Mouse (Mus musculus): ENCODE results near the gene Rnf34. TPM values are rescaled to one million over a fixed set of nuclear protein-coding genes. Genes with fewer than 3 reads are reported as not detected.

The Rnf34 gene
- total and polyA plus RNA-seq, 3 experiments = 18.4 to 29.1 (median 24.6) TPM

DNA sequence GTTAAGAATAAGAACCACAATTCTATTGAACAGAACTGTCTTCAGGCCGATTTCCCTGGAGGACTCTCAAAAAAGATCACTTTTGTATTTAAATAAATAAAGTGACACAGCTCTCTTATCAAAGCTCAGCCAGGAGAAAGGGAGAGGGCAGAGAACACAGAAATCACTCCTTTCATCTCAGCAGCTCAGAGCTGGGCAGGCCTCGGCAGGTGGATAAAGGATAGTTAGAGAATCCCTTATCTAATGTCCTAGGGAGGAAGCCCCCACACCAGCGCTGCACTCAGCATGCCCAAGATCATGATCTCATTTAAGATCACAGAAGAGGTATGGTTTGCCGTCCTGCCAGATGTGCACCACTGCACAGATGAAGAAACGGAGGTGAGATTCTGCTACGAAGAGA lies 52.4 kb downstream of the Rnf34 start:
- Histone ChIP-seq H3K79me2 (replicated peaks; ENCODE audit: control insufficient read depth, extremely low read depth, insufficient read depth, poor library complexity, severe bottlenecking) (peaks cover 28% of the 10 kb centered on the region), H3K9me3 (replicated peaks; ENCODE audit: low read length) (no peaks in the 10 kb centered on the region), H3K27ac (ENCODE audit: insufficient read depth, low read depth) (no peak overlapping the region), H3K27me3 (replicated peaks) (no peaks in the 10 kb centered on the region), H3K4me2 (ENCODE audit: insufficient read depth, low read depth, poor library complexity, severe bottlenecking) (no peak overlapping the region), H3K4me1 (ENCODE audit: control insufficient read depth in 1 of 2, insufficient read depth in 2 of 2) (peaks cover 5 to 57% of the 10 kb centered on the region in 2 experiments; a peak in 3 of 4 replicates), H3K36me3 (replicated peaks in 1 of 2; ENCODE audit: control insufficient read depth in 1 of 2, insufficient read depth in 1 of 2, low read length in 1 of 2) (peaks cover 0 to 59% of the 10 kb centered on the region in 2 experiments), H3K4me3 (replicated peaks in 1 of 3; ENCODE audit: low read depth in 2 of 3, low read length in 2 of 3, poor library complexity in 1 of 3) (no peak overlapping the region), H3K9ac (ENCODE audit: insufficient read depth, low read depth) (no peak overlapping the region)
- dilution Hi-C loops (cut with MboI; ENCODE audit: extremely low pct_ligation_motif_present, extremely low pct_unique_long_range_greater_than_20kb, low sequenced_read_pairs) = no loop called here
- TF ChIP-seq MAZ (IDR thresholded peaks at IDR 0.05; ENCODE audit: low read depth, low read length) = no peak
- no peak for TF ChIP-seq MYC (IDR thresholded peaks at IDR 0.05; ENCODE audit: low read depth, low read length)
- TF ChIP-seq UBTF (IDR thresholded peaks at IDR 0.05; ENCODE audit: low read depth, low read length) = no peak
- TF ChIP-seq GABPA (IDR thresholded peaks at IDR 0.05; ENCODE audit: insufficient replicate concordance, low read depth, low read length) = no peak
- no peak for DNase-seq (ENCODE audit: extremely low read depth)
- in situ Hi-C loops (cut with MboI; ENCODE audit: low pct_ligation_motif_present, low pct_unique_long_range_greater_than_20kb, low sequenced_read_pairs) = no loop called here

DNA sequence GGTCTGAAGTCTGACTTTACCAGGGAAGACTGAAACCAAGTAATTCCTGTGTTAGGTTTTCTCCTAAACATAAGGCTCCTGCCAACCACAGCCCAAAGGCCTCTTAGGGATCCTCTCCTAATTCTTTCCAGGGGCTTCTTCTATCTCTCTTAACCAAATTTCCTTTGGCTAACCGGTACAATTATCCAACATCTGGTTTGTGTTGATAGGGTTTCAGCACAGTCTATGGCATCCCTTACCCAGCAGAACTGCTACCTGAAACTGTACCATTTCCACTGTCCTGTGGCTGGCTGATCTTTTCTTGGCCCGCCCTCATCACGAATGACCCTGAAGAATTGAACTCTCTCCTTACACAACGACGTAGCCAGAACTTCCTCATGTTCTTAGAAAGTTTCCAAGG lies 53.3 kb downstream of the Rnf34 start:
- Histone ChIP-seq H3K9ac (ENCODE audit: insufficient read depth, low read depth) (no peak overlapping the region), H3K36me3 (replicated peaks in 1 of 2; ENCODE audit: control insufficient read depth in 1 of 2, insufficient read depth in 1 of 2, low read length in 1 of 2) (peaks cover 0 to 62% of the 10 kb centered on the region in 2 experiments), H3K4me2 (ENCODE audit: insufficient read depth, low read depth, poor library complexity, severe bottlenecking) (no peak overlapping the region), H3K9me3 (replicated peaks; ENCODE audit: low read length) (no peaks in the 10 kb centered on the region), H3K4me3 (replicated peaks in 1 of 3; ENCODE audit: low read depth in 2 of 3, low read length in 2 of 3, poor library complexity in 1 of 3) (no peak overlapping the region), H3K27me3 (replicated peaks) (no peaks in the 10 kb centered on the region), H3K79me2 (replicated peaks; ENCODE audit: control insufficient read depth, extremely low read depth, insufficient read depth, poor library complexity, severe bottlenecking) (peaks cover 18% of the 10 kb centered on the region), H3K4me1 (ENCODE audit: control insufficient read depth in 1 of 2, insufficient read depth in 2 of 2) (peaks cover 5 to 47% of the 10 kb centered on the region in 2 experiments; a peak in 3 of 4 replicates), H3K27ac (ENCODE audit: insufficient read depth, low read depth) (no peak overlapping the region)
- DNase-seq (ENCODE audit: extremely low read depth) = no peak
- TF ChIP-seq UBTF (IDR thresholded peaks at IDR 0.05; ENCODE audit: low read depth, low read length) = no peak
- no peak for TF ChIP-seq CTCF (conservative IDR thresholded peaks at IDR 0.05 in 1 of 2, IDR thresholded peaks at IDR 0.05 in 1 of 2; ENCODE audit: low read depth in 2 of 2, low read length in 2 of 2)
- no peak for TF ChIP-seq IRF4 (IDR thresholded peaks at IDR 0.05; ENCODE audit: low read depth, low read length)
- TF ChIP-seq MEF2A (IDR thresholded peaks at IDR 0.05; ENCODE audit: borderline replicate concordance, low read depth, low read length) = no peak
- TF ChIP-seq POLR2A (IDR thresholded peaks at IDR 0.05; ENCODE audit: low read depth, low read length) = no peak
- in situ Hi-C loops (cut with MboI; ENCODE audit: low pct_ligation_motif_present, low pct_unique_long_range_greater_than_20kb, low sequenced_read_pairs) (no loop called here), dilution Hi-C loops (cut with MboI; ENCODE audit: extremely low pct_ligation_motif_present, extremely low pct_unique_long_range_greater_than_20kb, low sequenced_read_pairs) (no loop called here)

DNA sequence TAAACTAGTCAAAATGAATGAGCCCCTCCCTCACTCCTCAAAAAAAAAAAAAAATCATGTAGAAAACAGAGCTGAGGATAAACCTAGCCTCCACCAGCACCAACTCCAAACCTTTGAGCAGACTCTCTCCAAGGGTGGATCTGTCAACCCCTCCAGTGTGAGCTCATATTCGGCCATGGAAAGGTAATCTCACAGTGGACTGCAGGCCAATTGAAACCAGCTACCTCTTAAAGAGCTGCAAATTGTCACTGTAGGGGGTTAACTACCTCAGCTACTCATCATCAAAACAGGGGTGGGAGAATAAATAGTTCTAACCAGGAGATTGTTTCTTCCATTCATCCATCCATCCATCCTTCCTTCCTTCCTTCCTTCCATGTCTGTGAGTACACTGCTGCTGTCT lies 57.3 kb downstream of the Rnf34 start:
- Histone ChIP-seq H3K9me3 (replicated peaks; ENCODE audit: low read length) (no peaks in the 10 kb centered on the region), H3K36me3 (replicated peaks in 1 of 2; ENCODE audit: control insufficient read depth in 1 of 2, insufficient read depth in 1 of 2, low read length in 1 of 2) (peaks cover 4 to 90% of the 10 kb centered on the region in 2 experiments), H3K79me2 (replicated peaks; ENCODE audit: control insufficient read depth, extremely low read depth, insufficient read depth, poor library complexity, severe bottlenecking) (no peaks in the 10 kb centered on the region), H3K9ac (ENCODE audit: insufficient read depth, low read depth) (no peak overlapping the region), H3K4me2 (ENCODE audit: insufficient read depth, low read depth, poor library complexity, severe bottlenecking) (no peak overlapping the region), H3K27ac (ENCODE audit: insufficient read depth, low read depth) (no peak overlapping the region), H3K27me3 (replicated peaks) (no peaks in the 10 kb centered on the region), H3K4me1 (ENCODE audit: control insufficient read depth in 1 of 2, insufficient read depth in 2 of 2) (peaks cover 0 to 22% of the 10 kb centered on the region in 2 experiments; a peak in 3 of 4 replicates), H3K4me3 (replicated peaks in 1 of 3; ENCODE audit: low read depth in 2 of 3, low read length in 2 of 3, poor library complexity in 1 of 3) (no peak overlapping the region)
- in situ Hi-C loops (cut with MboI; ENCODE audit: low pct_ligation_motif_present, low pct_unique_long_range_greater_than_20kb, low sequenced_read_pairs) = no loop called here
- TF ChIP-seq CTCF (conservative IDR thresholded peaks at IDR 0.05 in 1 of 2, IDR thresholded peaks at IDR 0.05 in 1 of 2; ENCODE audit: low read depth in 2 of 2, low read length in 2 of 2) (no peak), JUND (conservative IDR thresholded peaks at IDR 0.05; ENCODE audit: low read depth, low read length) (no peak), ZNF384 (IDR thresholded peaks at IDR 0.05; ENCODE audit: low read depth, low read length) (no peak), TBP (conservative IDR thresholded peaks at IDR 0.05; ENCODE audit: low read depth, low read length) (no peak), HCFC1 (IDR thresholded peaks at IDR 0.05; ENCODE audit: low read depth, low read length) (no peak)
- dilution Hi-C loops (cut with MboI; ENCODE audit: extremely low pct_ligation_motif_present, extremely low pct_unique_long_range_greater_than_20kb, low sequenced_read_pairs) = no loop called here
- no peak for DNase-seq (ENCODE audit: extremely low read depth)
